Mouse (Mus musculus) cerebellum, adult 2 months (tissue): ENCODE data around the gene Alk.

Source experiments
- CTCF ChIP-seq: fragments of 200-500 bp; IDR thresholded peaks from 2 replicates; pipeline ENCODE4 v1.5.1; 2011; ENCODE audit warnings: low read depth, mild to moderate bottlenecking, control low read depth, low read length, moderate library complexity, borderline replicate concordance; ENCODE audit not compliant: insufficient read depth
- POLR2A ChIP-seq: fragments of 200-500 bp; IDR thresholded peaks from 2 replicates; pipeline ENCODE4 v1.6.1; 2011; ENCODE audit warnings: low read length, control low read depth, borderline replicate concordance; ENCODE audit not compliant: insufficient read depth

- TF ChIP-seq CTCF: no peak
- no peak for TF ChIP-seq POLR2A
Observed at GRCm38 (mm10) chr17:72293267-72293580, 311.2 kb downstream of the Alk start.
